Mouse (Mus musculus): ENCODE data around the gene Dlx3. TPM values are rescaled to one million over a fixed set of nuclear protein-coding genes. Genes with fewer than 3 reads are reported as not detected.
A peak's percentile ranks its signal among the peaks of the same experiment; 100 is the strongest.

Gene Dlx3
- polyA plus RNA-seq, 1 experiment from 2014 or later = 0.05 TPM

- no peak for TF ChIP-seq EP300 (IDR thresholded peaks at IDR 0.05)
- no peak for TF ChIP-seq CTCF (IDR thresholded peaks at IDR 0.05)
- Histone ChIP-seq H3K4me3 (ENCODE audit: low read depth, low read length) (no peak overlapping the region), H3K36me3 (ENCODE audit: insufficient read depth, low read length) (no peaks in the 10 kb centered on the region), H3K27ac (ENCODE audit: low read length) (no peak overlapping the region), H3K9ac (replicated peaks; ENCODE audit: low read depth) (no peak overlapping the region), H3K4me1 (ENCODE audit: insufficient read depth, low read depth, low read length) (0 out of 2 replicates have a peak, but pooled peaks cover 2% of the 10 kb centered on the region), H3K4me2 (replicated peaks; ENCODE audit: low read depth, low read length) (peak overlapping the region; percentile 37), H3K9me3 (ENCODE audit: low read length) (no peaks in the 10 kb centered on the region), H3K27me3 (replicated peaks; ENCODE audit: insufficient read depth, low read length) (peaks cover 30% of the 10 kb centered on the region)
- ATAC-seq = peak; percentile 38
- peak; percentile 62 for DNase-seq (ENCODE audit: low spot score)
- 4% methylated on average over 19 of the region's 20 CpGs for WGBS
Observed at GRCm38 (mm10) chr11:95126272-95127245, 6.6 kb downstream of the Dlx3 start.

GRCm38 (mm10) chr11:95128359-95128758 lies 8.4 kb downstream of the Dlx3 start:
- no peak overlapping the region for H3K4me3 ChIP-seq (ENCODE audit: low read depth, low read length)
- peaks cover 13% of the 10 kb centered on the region; the same call in 1 of the 2 replicates for H3K27me3 ChIP-seq (replicated peaks; ENCODE audit: insufficient read depth, low read length)
- no peak overlapping the region for H3K9ac ChIP-seq (replicated peaks; ENCODE audit: low read depth)
- H3K4me2 ChIP-seq (replicated peaks; ENCODE audit: low read depth, low read length) = no peak overlapping the region
- H3K4me1 ChIP-seq (ENCODE audit: insufficient read depth, low read depth, low read length) = 0 out of 2 replicates have a peak, but pooled peaks cover 2% of the 10 kb centered on the region
- no peaks in the 10 kb centered on the region for H3K9me3 ChIP-seq (ENCODE audit: low read length)
- WGBS = 61% methylated on average over 11 of the region's 11 CpGs
- DNase-seq (ENCODE audit: low spot score) (no peak), ATAC-seq (no peak)
- no peaks in the 10 kb centered on the region for H3K36me3 ChIP-seq (ENCODE audit: insufficient read depth, low read length)
- no peak overlapping the region for H3K27ac ChIP-seq (ENCODE audit: low read length)
- TF ChIP-seq CTCF (IDR thresholded peaks at IDR 0.05) (no peak), EP300 (IDR thresholded peaks at IDR 0.05) (no peak)

GRCm38 (mm10) chr11:95130668-95131252 lies 10.8 kb downstream of the Dlx3 start:
- no peak overlapping the region for H3K9ac ChIP-seq (replicated peaks; ENCODE audit: low read depth)
- H3K36me3 ChIP-seq (ENCODE audit: insufficient read depth, low read length) = no peaks in the 10 kb centered on the region
- H3K4me1 ChIP-seq (ENCODE audit: insufficient read depth, low read depth, low read length) = 0 out of 2 replicates have a peak, but pooled peaks cover 2% of the 10 kb centered on the region
- no peak overlapping the region for H3K27ac ChIP-seq (ENCODE audit: low read length)
- no peak overlapping the region for H3K4me2 ChIP-seq (replicated peaks; ENCODE audit: low read depth, low read length)
- DNase-seq (ENCODE audit: low spot score) = no peak
- no peak overlapping the region for H3K4me3 ChIP-seq (ENCODE audit: low read depth, low read length)
- H3K27me3 ChIP-seq (replicated peaks; ENCODE audit: insufficient read depth, low read length) = peaks cover 4% of the 10 kb centered on the region; the same call in 1 of the 2 replicates
- WGBS = 51% methylated on average over 17 of the region's 17 CpGs
- ATAC-seq = peak; percentile 58
- no peak for TF ChIP-seq CTCF (IDR thresholded peaks at IDR 0.05)
- TF ChIP-seq EP300 (IDR thresholded peaks at IDR 0.05) = no peak
- H3K9me3 ChIP-seq (ENCODE audit: low read length) = no peaks in the 10 kb centered on the region

- H3K27ac ChIP-seq (ENCODE audit: low read length) = no peak overlapping the region
- TF ChIP-seq EP300 (IDR thresholded peaks at IDR 0.05) = no peak
- TF ChIP-seq CTCF (IDR thresholded peaks at IDR 0.05) = 0 out of 2 replicates have a peak, but pooled peaks have one; percentile 2
- H3K4me2 ChIP-seq (replicated peaks; ENCODE audit: low read depth, low read length) = no peak overlapping the region
- H3K4me1 ChIP-seq (ENCODE audit: insufficient read depth, low read depth, low read length) = no peaks in the 10 kb centered on the region
- DNase-seq (ENCODE audit: low spot score) = no peak
- H3K36me3 ChIP-seq (ENCODE audit: insufficient read depth, low read length) = no peaks in the 10 kb centered on the region
- no peaks in the 10 kb centered on the region for H3K9me3 ChIP-seq (ENCODE audit: low read length)
- 50% methylated on average over 6 of the region's 6 CpGs for WGBS
- H3K4me3 ChIP-seq (ENCODE audit: low read depth, low read length) = no peak overlapping the region
- H3K9ac ChIP-seq (replicated peaks; ENCODE audit: low read depth) = no peak overlapping the region
- no peak for ATAC-seq
- H3K27me3 ChIP-seq (replicated peaks; ENCODE audit: insufficient read depth, low read length) = peaks cover 14% of the 10 kb centered on the region; the same call in 1 of the 2 replicates
Observed at GRCm38 (mm10) chr11:95133321-95133720, 13.4 kb downstream of the Dlx3 start.

GRCm38 (mm10) chr11:95137281-95137680 lies 17.4 kb downstream of the Dlx3 start:
- no peak for TF ChIP-seq CTCF (IDR thresholded peaks at IDR 0.05)
- no peak for TF ChIP-seq EP300 (IDR thresholded peaks at IDR 0.05)
- H3K4me2 ChIP-seq (replicated peaks; ENCODE audit: low read depth, low read length) = no peak overlapping the region
- H3K9me3 ChIP-seq (ENCODE audit: low read length) = no peaks in the 10 kb centered on the region
- DNase-seq (ENCODE audit: low spot score) = no peak
- H3K27ac ChIP-seq (ENCODE audit: low read length) = no peak overlapping the region
- ATAC-seq = no peak
- H3K9ac ChIP-seq (replicated peaks; ENCODE audit: low read depth) = no peak overlapping the region
- no peaks in the 10 kb centered on the region for H3K4me1 ChIP-seq (ENCODE audit: insufficient read depth, low read depth, low read length)
- no peak overlapping the region for H3K4me3 ChIP-seq (ENCODE audit: low read depth, low read length)
- H3K27me3 ChIP-seq (replicated peaks; ENCODE audit: insufficient read depth, low read length) = peaks cover 38% of the 10 kb centered on the region
- no peaks in the 10 kb centered on the region for H3K36me3 ChIP-seq (ENCODE audit: insufficient read depth, low read length)
- 29% methylated on average over 6 of the region's 6 CpGs for WGBS

GRCm38 (mm10) chr11:95139871-95140270 lies 20.0 kb downstream of the Dlx3 start:
- no peak overlapping the region for H3K4me2 ChIP-seq (replicated peaks; ENCODE audit: low read depth, low read length)
- no peak overlapping the region for H3K9ac ChIP-seq (replicated peaks; ENCODE audit: low read depth)
- H3K4me1 ChIP-seq (ENCODE audit: insufficient read depth, low read depth, low read length) = peaks cover 5% of the 10 kb centered on the region; the same call in 1 of the 2 replicates
- peaks cover 61% of the 10 kb centered on the region for H3K27me3 ChIP-seq (replicated peaks; ENCODE audit: insufficient read depth, low read length)
- no peak overlapping the region for H3K4me3 ChIP-seq (ENCODE audit: low read depth, low read length)
- no peaks in the 10 kb centered on the region for H3K36me3 ChIP-seq (ENCODE audit: insufficient read depth, low read length)
- WGBS = 55% methylated on average over 5 of the region's 5 CpGs
- no peak for DNase-seq (ENCODE audit: low spot score)
- no peak for ATAC-seq
- no peaks in the 10 kb centered on the region for H3K9me3 ChIP-seq (ENCODE audit: low read length)
- no peak overlapping the region for H3K27ac ChIP-seq (ENCODE audit: low read length)
- no peak for TF ChIP-seq CTCF (IDR thresholded peaks at IDR 0.05)
- TF ChIP-seq EP300 (IDR thresholded peaks at IDR 0.05) = no peak

Measured in lung, postnatal 0 days (tissue).